Comparison of ENCODE assay signal across 8 mouse cellular contexts in genomic region chr2:153224946-153225594, GRCm38 (mm10). TPM values are rescaled to one million over a fixed set of nuclear protein-coding genes. Genes with fewer than 3 reads are reported as not detected.
A peak's percentile ranks its signal among the peaks of the same experiment; 100 is the strongest.
DNase-seq lines count a peak whose midpoint lies in the region; ATAC-seq and TF ChIP-seq lines count a peak whose summit lies in the region.

TSS of gene Tspyl3 (minus strand) at chr2:153225441.

- H3K9ac ChIP-seq in kidney, embryonic 14.5 days (ENCODE audit: low read depth, low read length), result peak within 1 kb of the TSS; percentile 68
- H3K9ac ChIP-seq in intestine, postnatal 0 days (ENCODE audit: low read depth, low read length), result peak within 1 kb of the TSS; percentile 59
- H3K9ac ChIP-seq in liver, adult 2 months (ENCODE audit: low read depth, low read length), result peak within 1 kb of the TSS; percentile 83
- H3K9ac ChIP-seq in midbrain, postnatal 0 days (replicated peaks; ENCODE audit: low read length, poor library complexity, severe bottlenecking), result peak within 1 kb of the TSS; percentile 91

- no peaks in the 10 kb centered on the region for H3K27me3 ChIP-seq in kidney, embryonic 14.5 days (ENCODE audit: control insufficient read depth, insufficient read depth, low read length)
- no peaks in the 10 kb centered on the region for H3K27me3 ChIP-seq in intestine, postnatal 0 days (replicated peaks; ENCODE audit: control insufficient read depth, insufficient read depth, low read length)
- H3K27me3 ChIP-seq in liver, adult 2 months (ENCODE audit: control insufficient read depth, insufficient read depth, low read length), result no peaks in the 10 kb centered on the region
- no peaks in the 10 kb centered on the region for H3K27me3 ChIP-seq in midbrain, postnatal 0 days (ENCODE audit: insufficient read depth, low read length)

- under 1% methylated on average over 31 of the region's 31 CpGs for WGBS in kidney, embryonic 14.5 days
- 7% methylated on average over 31 of the region's 31 CpGs for WGBS in intestine, postnatal 0 days
- 15% methylated on average over 31 of the region's 31 CpGs for WGBS in liver, adult 2 months
- WGBS in midbrain, postnatal 0 days, result 3% methylated on average over 31 of the region's 31 CpGs

- peak; percentile 79 for ATAC-seq in kidney, embryonic 14.5 days (ENCODE audit: low FRiP score, low TSS enrichment)
- ATAC-seq in intestine, postnatal 0 days, result peak; percentile 6; the same call in 1 of the 2 replicates
- ATAC-seq in midbrain, postnatal 0 days (ENCODE audit: low FRiP score), result peak; percentile 93

- H3K4me2 ChIP-seq in kidney, embryonic 14.5 days (replicated peaks; ENCODE audit: low read depth, low read length), result peak within 1 kb of the TSS; percentile 68
- H3K4me2 ChIP-seq in intestine, postnatal 0 days (replicated peaks; ENCODE audit: low read depth), result peak within 1 kb of the TSS; percentile 69
- H3K4me2 ChIP-seq in midbrain, postnatal 0 days (ENCODE audit: low read depth, low read length, poor library complexity, severe bottlenecking), result peak within 1 kb of the TSS; percentile 83

- TF ChIP-seq POLR2A in liver, adult 2 months (IDR thresholded peaks at IDR 0.05; ENCODE audit: extremely low read depth, insufficient read depth, low read length), result no peak

- no peak for DNase-seq in kidney, adult 9 months
- peak; percentile 44 to 56 for DNase-seq in cerebellum, postnatal 4 days (ENCODE audit: low spot score in 2 of 2)
- peak; percentile 28 to 59 for DNase-seq in gastrocnemius, postnatal 4 days (ENCODE audit: low spot score in 2 of 2)
- DNase-seq in liver, adult 2 months (ENCODE audit: extremely low read depth, low read depth, low spot score), result no peak
- DNase-seq in midbrain, postnatal 0 days (ENCODE audit: low spot score), result peak; percentile 79
- DNase-seq in telencephalon, adult 2 months (ENCODE audit: low read depth, low spot score), result peak; percentile 39

- peaks cover 8% of the 10 kb centered on the region for H3K4me1 ChIP-seq in kidney, embryonic 14.5 days (ENCODE audit: control insufficient read depth, insufficient read depth, low read length)
- H3K4me1 ChIP-seq in intestine, postnatal 0 days (replicated peaks; ENCODE audit: control insufficient read depth, insufficient read depth, low read length), result no peaks in the 10 kb centered on the region
- H3K4me1 ChIP-seq in liver, adult 2 months (ENCODE audit: control insufficient read depth, insufficient read depth, low read length), result no peaks in the 10 kb centered on the region
- H3K4me1 ChIP-seq in midbrain, postnatal 0 days (ENCODE audit: insufficient read depth, low read length), result peaks cover 9% of the 10 kb centered on the region; the same call in 1 of the 2 replicates

- TF ChIP-seq CTCF in intestine, postnatal 0 days (IDR thresholded peaks at IDR 0.05; ENCODE audit: low read depth), result no peak; the same call in none of the 2 replicates
- TF ChIP-seq CTCF in liver, adult 2 months (IDR thresholded peaks at IDR 0.05; ENCODE audit: low read depth, low read length), result no peak
- peak; percentile 26; the same call in 1 of the 2 replicates for TF ChIP-seq CTCF in midbrain, postnatal 0 days (IDR thresholded peaks at IDR 0.05)

- 0 out of 2 replicates have a peak within 1 kb of the TSS, but pooled peaks have one; percentile 52 for H3K27ac ChIP-seq in kidney, embryonic 14.5 days (ENCODE audit: low read depth, low read length)
- H3K27ac ChIP-seq in intestine, postnatal 0 days (ENCODE audit: low read depth, low read length), result peak within 1 kb of the TSS; percentile 62
- no peak within 1 kb of the TSS for H3K27ac ChIP-seq in liver, adult 2 months (replicated peaks; ENCODE audit: insufficient read depth, low read depth, low read length)
- H3K27ac ChIP-seq in midbrain, postnatal 0 days (ENCODE audit: low read depth, low read length), result peak within 1 kb of the TSS; percentile 85

- H3K4me3 ChIP-seq in kidney, embryonic 14.5 days (ENCODE audit: low read length), result peak within 1 kb of the TSS; percentile 43
- peak within 1 kb of the TSS; percentile 49 for H3K4me3 ChIP-seq in intestine, postnatal 0 days (ENCODE audit: low read depth, low read length)
- peak within 1 kb of the TSS; percentile 94 for H3K4me3 ChIP-seq in liver, adult 2 months (ENCODE audit: insufficient read depth, low read depth, low read length)
- peak within 1 kb of the TSS; percentile 71 for H3K4me3 ChIP-seq in midbrain, postnatal 0 days (ENCODE audit: low read depth, low read length)

- no peaks in the 10 kb centered on the region for H3K79me2 ChIP-seq in liver, adult 2 months (ENCODE audit: control insufficient read depth, insufficient read depth, low read length)

- no peaks in the 10 kb centered on the region for H3K9me3 ChIP-seq in kidney, embryonic 14.5 days (ENCODE audit: control insufficient read depth, low read length)
- no peaks in the 10 kb centered on the region for H3K9me3 ChIP-seq in intestine, postnatal 0 days (ENCODE audit: control insufficient read depth)
- H3K9me3 ChIP-seq in midbrain, postnatal 0 days (ENCODE audit: low read length), result no peaks in the 10 kb centered on the region

- H3K36me3 ChIP-seq in kidney, embryonic 14.5 days (ENCODE audit: control insufficient read depth, insufficient read depth, low read length), result peaks cover 23% of the 10 kb centered on the region
- H3K36me3 ChIP-seq in intestine, postnatal 0 days (ENCODE audit: control insufficient read depth, insufficient read depth), result peaks cover 22% of the 10 kb centered on the region
- no peaks in the 10 kb centered on the region for H3K36me3 ChIP-seq in liver, adult 2 months (ENCODE audit: control insufficient read depth, insufficient read depth, low read length)
- H3K36me3 ChIP-seq in midbrain, postnatal 0 days (ENCODE audit: insufficient read depth, low read length), result peaks cover 21% of the 10 kb centered on the region

RNA-seq across cellular contexts. Expression of gene Tspyl3, which starts in this region (rescaled TPM):
- 5.4 and 9.6 TPM in 2 replicates for polyA plus RNA-seq in kidney, embryonic 14.5 days (2014; fragmentation: Nextera tagmentation; extraction: Ambion mirVana)
- total RNA-seq in gastrocnemius, postnatal 4 days (2021), result 1 to 10 TPM; 3.8 to 4.0 TPM
- polyA plus RNA-seq in intestine, postnatal 0 days (2015; fragmentation: Nextera tagmentation; extraction: Ambion mirVana), result 3.5 and 3.6 TPM in 2 replicates
- total RNA-seq in liver, adult 2 months (2014; rRNA removed), result 0.37 and 0.47 TPM in 2 replicates
- 0.36 and 0.43 TPM in 2 replicates for polyA plus RNA-seq in liver, adult 2 months (2012; rRNA removed)
- 30.1 and 38.8 TPM in 2 replicates for total RNA-seq in midbrain, postnatal 0 days (2014; rRNA removed)
- 54.7 and 59.4 TPM in 2 replicates for polyA plus RNA-seq in midbrain, postnatal 0 days (2015; fragmentation: Nextera tagmentation; extraction: Ambion mirVana)

Comparison
In these comparisons a context has a peak if more than half of its experiments do, and no peak if none do; other contexts are left out.
1. ATAC-seq: peak in every context shown above with its lines; median percentile 93 in midbrain, postnatal 0 days; 79 in kidney, embryonic 14.5 days; 6 in intestine, postnatal 0 days.
2. H3K4me3 ChIP-seq: peak in every context shown above with its lines; median percentile 94 in liver, adult 2 months; 71 in midbrain, postnatal 0 days; 49 in intestine, postnatal 0 days; 43 in kidney, embryonic 14.5 days.
3. DNase-seq: peak in cerebellum, postnatal 4 days (2 of 2), gastrocnemius, postnatal 4 days (2 of 2), midbrain, postnatal 0 days (single experiment) and telencephalon, adult 2 months (single experiment); none in kidney, adult 9 months (single experiment) and liver, adult 2 months (single experiment).
4. Peak in every context shown above with its lines, with median percentiles within 50 percentile points of each other: H3K4me2 ChIP-seq and H3K9ac ChIP-seq.